Mouse (Mus musculus) CH12.LX (cell line): ENCODE data around the gene Pde11a. TPM values are rescaled to one million over a fixed set of nuclear protein-coding genes. Genes with fewer than 3 reads are reported as not detected.

ENCODE experiments used
- DNase-seq: peaks from one replicate; pipeline ENCODE4 v3.0.0-alpha.2; 2013; ENCODE audit errors: extremely low read depth
- H3K27ac ChIP-seq: 2 replicates; pipeline ENCODE4 v1.5.1; 2012; ENCODE audit warnings: low read depth, mild to moderate bottlenecking, control low read depth, moderate library complexity; ENCODE audit not compliant: insufficient read depth
- H3K27me3 ChIP-seq: replicated peaks from 2 replicates; pipeline ENCODE3; 2012; ENCODE audit warnings: inconsistent platforms
- H3K36me3 ChIP-seq, 2 experiments: replicated peaks in 1 of 2; 2 replicates each; pipeline versions ENCODE3 to v1.6.1; 2012; ENCODE audit warnings: inconsistent platforms in 1 of 2, low read length in 1 of 2, mild to moderate bottlenecking in 1 of 2, mixed read lengths in 1 of 2, moderate library complexity in 1 of 2; ENCODE audit not compliant: control insufficient read depth in 1 of 2, insufficient read depth in 1 of 2
- H3K4me1 ChIP-seq, 2 experiments: 2 replicates each; pipeline ENCODE4 v1.6.1; 2012; ENCODE audit warnings: inconsistent platforms in 1 of 2, moderate library complexity in 1 of 2; ENCODE audit not compliant: insufficient read depth in 2 of 2, control insufficient read depth in 1 of 2
- H3K4me2 ChIP-seq: 2 replicates; pipeline ENCODE4 v1.6.1; 2012; ENCODE audit warnings: low read depth, mild to moderate bottlenecking, control low read depth; ENCODE audit not compliant: poor library complexity, insufficient read depth, severe bottlenecking
- H3K4me3 ChIP-seq, 3 experiments: fragments of 150-350 bp in 1 of 3; sonication (generic) in 1 of 3; replicated peaks in 1 of 3; 2 replicates each; pipeline versions ENCODE3 to v1.5.1; 2011 to 2012; ENCODE audit warnings: low read depth in 2 of 3, low read length in 2 of 3, mild to moderate bottlenecking in 2 of 3, moderate library complexity in 2 of 3, control low read depth in 1 of 3, improper control_type of control experiment in 1 of 3, inconsistent platforms in 1 of 3, mixed read lengths in 1 of 3; ENCODE audit not compliant: poor library complexity in 1 of 3
- H3K79me2 ChIP-seq: replicated peaks from 2 replicates; pipeline ENCODE4 v1.6.1; 2012; ENCODE audit warnings: mild to moderate bottlenecking, moderate library complexity; ENCODE audit not compliant: control insufficient read depth, poor library complexity, insufficient read depth, severe bottlenecking; ENCODE audit errors: extremely low read depth
- H3K9ac ChIP-seq: 2 replicates; pipeline ENCODE4 v1.6.1; 2012; ENCODE audit warnings: low read depth, mild to moderate bottlenecking, control low read depth, moderate library complexity; ENCODE audit not compliant: insufficient read depth
- H3K9me3 ChIP-seq: replicated peaks from 2 replicates; pipeline ENCODE3; 2012; ENCODE audit warnings: low read length, inconsistent platforms, mixed read lengths
- BHLHE40 ChIP-seq: IDR thresholded peaks from 2 replicates; pipeline ENCODE4 v1.6.1; 2011; ENCODE audit warnings: mild to moderate bottlenecking, low read depth, low read length, improper control_type of control experiment
- CHD1 ChIP-seq: IDR thresholded peaks from 2 replicates; pipeline ENCODE4 v1.6.1; 2012; ENCODE audit warnings: low read depth, low read length, improper control_type of control experiment, inconsistent platforms
- CTCF ChIP-seq, 2 experiments: IDR thresholded peaks in 1 of 2; conservative IDR thresholded peaks in 1 of 2; 2 replicates each; pipeline ENCODE4 v1.5.1; 2011 to 2012; ENCODE audit warnings: low read depth in 2 of 2, low read length in 2 of 2, improper control_type of control experiment in 1 of 2, inconsistent platforms in 1 of 2, mild to moderate bottlenecking in 1 of 2, moderate library complexity in 1 of 2
- ELF1 ChIP-seq: IDR thresholded peaks from 2 replicates; pipeline ENCODE4 v1.6.1; 2014; ENCODE audit warnings: low read depth, mild to moderate bottlenecking, inconsistent platforms, low read length, improper control_type of control experiment
- EP300 ChIP-seq: IDR thresholded peaks from 2 replicates; pipeline ENCODE4 v1.6.1; 2011; ENCODE audit warnings: low read length, improper control_type of control experiment
- HCFC1 ChIP-seq: IDR thresholded peaks from 2 replicates; pipeline ENCODE4 v1.6.1; 2012; ENCODE audit warnings: low read depth, mild to moderate bottlenecking, inconsistent platforms, low read length, improper control_type of control experiment
- IRF4 ChIP-seq: IDR thresholded peaks from 2 replicates; pipeline ENCODE4 v1.6.1; 2014; ENCODE audit warnings: low read depth, mild to moderate bottlenecking, inconsistent platforms, low read length, improper control_type of control experiment
- KAT2A ChIP-seq: IDR thresholded peaks from 2 replicates; pipeline ENCODE4 v1.6.1; 2012; ENCODE audit warnings: low read length, improper control_type of control experiment, inconsistent platforms; ENCODE audit not compliant: insufficient replicate concordance
- MAFK ChIP-seq: IDR thresholded peaks from 2 replicates; pipeline ENCODE4 v1.6.1; 2011; ENCODE audit warnings: low read length, improper control_type of control experiment; ENCODE audit not compliant: insufficient replicate concordance
- MAX ChIP-seq: IDR thresholded peaks from 2 replicates; pipeline ENCODE4 v1.6.1; 2011; ENCODE audit warnings: low read length, improper control_type of control experiment
- MEF2A ChIP-seq: IDR thresholded peaks from 2 replicates; pipeline ENCODE4 v1.6.1; 2014; ENCODE audit warnings: low read depth, mild to moderate bottlenecking, inconsistent platforms, low read length, improper control_type of control experiment, borderline replicate concordance
- MXI1 ChIP-seq: IDR thresholded peaks from 2 replicates; pipeline ENCODE4 v1.6.1; 2011; ENCODE audit warnings: mild to moderate bottlenecking, low read depth, low read length, improper control_type of control experiment
- MYC ChIP-seq: IDR thresholded peaks from 2 replicates; pipeline ENCODE4 v1.6.1; 2011; ENCODE audit warnings: low read depth, mild to moderate bottlenecking, improper control_type of control experiment, low read length
- NELFE ChIP-seq: IDR thresholded peaks from 2 replicates; pipeline ENCODE4 v1.6.1; 2011; ENCODE audit warnings: low read depth, low read length, improper control_type of control experiment
- PAX5 ChIP-seq: IDR thresholded peaks from 2 replicates; pipeline ENCODE4 v1.6.1; 2012; ENCODE audit warnings: low read length, inconsistent platforms, mixed read lengths
- POLR2A ChIP-seq: IDR thresholded peaks from 2 replicates; pipeline ENCODE4 v1.6.1; 2011; ENCODE audit warnings: low read depth, mild to moderate bottlenecking, improper control_type of control experiment, low read length
- POLR2AphosphoS2 ChIP-seq: IDR thresholded peaks from 2 replicates; pipeline ENCODE4 v1.6.1; 2011; ENCODE audit warnings: low read depth, low read length, improper control_type of control experiment
- SIN3A ChIP-seq: IDR thresholded peaks from 2 replicates; pipeline ENCODE4 v1.6.1; 2012; ENCODE audit warnings: low read length, improper control_type of control experiment, inconsistent platforms
- SMC3 ChIP-seq: IDR thresholded peaks from 2 replicates; pipeline ENCODE4 v1.6.1; 2011; ENCODE audit warnings: low read depth, low read length, improper control_type of control experiment
- TBP ChIP-seq: conservative IDR thresholded peaks from 2 replicates; pipeline ENCODE4 v1.6.1; 2011; ENCODE audit warnings: low read depth, low read length, improper control_type of control experiment
- TCF12 ChIP-seq: IDR thresholded peaks from 2 replicates; pipeline ENCODE4 v1.6.1; 2014; ENCODE audit warnings: low read depth, mild to moderate bottlenecking, inconsistent platforms, low read length, improper control_type of control experiment
- UBTF ChIP-seq: IDR thresholded peaks from 2 replicates; pipeline ENCODE4 v1.6.1; 2012; ENCODE audit warnings: low read depth, mild to moderate bottlenecking, inconsistent platforms, low read length, improper control_type of control experiment, moderate library complexity
- USF1 ChIP-seq: IDR thresholded peaks from 2 replicates; pipeline ENCODE4 v1.6.1; 2014; ENCODE audit warnings: low read depth, mild to moderate bottlenecking, inconsistent platforms, low read length, improper control_type of control experiment
- USF2 ChIP-seq: conservative IDR thresholded peaks from 2 replicates; pipeline ENCODE4 v1.6.1; 2011; ENCODE audit warnings: low read depth, low read length, improper control_type of control experiment
- ZC3H11A ChIP-seq: IDR thresholded peaks from 2 replicates; pipeline ENCODE4 v1.6.1; 2012; ENCODE audit warnings: low read depth, mild to moderate bottlenecking, inconsistent platforms, low read length, improper control_type of control experiment
- dilution Hi-C: fragments of 300-500 bp; cut with MboI; formaldehyde crosslinking; loops from 2 replicates; pipeline ENCODE4 v1.14.3; 2020; ENCODE audit warnings: low sequenced_read_pairs; ENCODE audit not compliant: extremely low pct_unique_long_range_greater_than_20kb, extremely low pct_ligation_motif_present
- in situ Hi-C: fragments of 300-500 bp; cut with MboI; formaldehyde crosslinking; loops from 3 replicates; pipeline ENCODE4 v1.14.3; 2019; ENCODE audit warnings: low sequenced_read_pairs, low pct_ligation_motif_present, low pct_unique_long_range_greater_than_20kb, mixed read lengths
- polyA plus RNA-seq: library from polyadenylated mRNA; unstranded; fragments of >175 nt; gene quantifications from 2 replicates; pipeline ENCODE4 v1.2.1, GENCODE M21; 2012; ENCODE audit warnings: low read depth; ENCODE audit not compliant: insufficient read length
- total RNA-seq, 2 experiments: library from RNA; depleted of rRNA; stranded (reverse); fragments of 300-350 nt in 1 of 2; fragments of >200 nt in 1 of 2; gene quantifications; 2 replicates each; pipeline ENCODE4 v1.2.3; 2012 to 2014

The Pde11a gene
- total and polyA plus RNA-seq, 3 experiments = 0.14 to 0.38 (median 0.21) TPM

- Histone ChIP-seq H3K79me2 (no peaks in the 10 kb centered on the region), H3K27me3 (no peaks in the 10 kb centered on the region), H3K36me3 (no peaks in the 10 kb centered on the region), H3K27ac (no peak overlapping the region), H3K9ac (no peak overlapping the region), H3K4me2 (no peak overlapping the region), H3K4me3 (no peak overlapping the region), H3K4me1 (peaks cover 0 to 12% of the 10 kb centered on the region in 2 experiments; a peak in 2 of 4 replicates), H3K9me3 (no peaks in the 10 kb centered on the region)
- dilution Hi-C loops (no loop called here), in situ Hi-C loops (loop anchor here (10.0 kb wide), 1 partner anchor 179 kb away; no protein-coding TSS in a partner anchor)
- no peak for TF ChIP-seq CTCF (conservative IDR thresholded peaks at IDR 0.05 in 1 of 2, IDR thresholded peaks at IDR 0.05 in 1 of 2; ENCODE audit: low read depth in 2 of 2, low read length in 2 of 2)
- TF ChIP-seq MXI1 = no peak
- no peak for TF ChIP-seq MYC
- no peak for TF ChIP-seq SIN3A
- TF ChIP-seq ELF1 = no peak
- TF ChIP-seq MEF2A = no peak
- no peak for TF ChIP-seq ZC3H11A
- TF ChIP-seq NELFE = no peak
- TF ChIP-seq CHD1 = no peak
- no peak for TF ChIP-seq BHLHE40
- no peak for TF ChIP-seq TBP
- TF ChIP-seq POLR2AphosphoS2 = no peak
- no peak for TF ChIP-seq HCFC1
- no peak for TF ChIP-seq MAFK
- DNase-seq = no peak
Measured at GRCm38 (mm10) chr2:75963211-75963840, 375.2 kb downstream of the Pde11a start.

GRCm38 (mm10) chr2:75960366-75961330 lies 377.9 kb downstream of the Pde11a start:
- Histone ChIP-seq H3K27ac (no peak overlapping the region), H3K79me2 (no peaks in the 10 kb centered on the region), H3K27me3 (no peaks in the 10 kb centered on the region), H3K4me3 (no peak overlapping the region), H3K36me3 (no peaks in the 10 kb centered on the region), H3K9ac (no peak overlapping the region), H3K4me2 (no peak overlapping the region), H3K4me1 (peaks cover 0 to 12% of the 10 kb centered on the region in 2 experiments; a peak in 2 of 4 replicates), H3K9me3 (no peaks in the 10 kb centered on the region)
- in situ Hi-C loops (loop anchor here (10.0 kb wide), 1 partner anchor 176 kb away; no protein-coding TSS in a partner anchor), dilution Hi-C loops (no loop called here)
- TF ChIP-seq TBP (no peak), SMC3 (no peak), KAT2A (no peak), BHLHE40 (no peak), EP300 (no peak), UBTF (no peak), MAX (no peak), TCF12 (no peak), HCFC1 (no peak), USF1 (no peak), USF2 (no peak), POLR2A (no peak), IRF4 (no peak), CTCF (conservative IDR thresholded peaks at IDR 0.05 in 1 of 2, IDR thresholded peaks at IDR 0.05 in 1 of 2; ENCODE audit: low read depth in 2 of 2, low read length in 2 of 2) (no peak), MYC (no peak), PAX5 (no peak)
- no peak for DNase-seq
